Mouse (Mus musculus): ENCODE measurements around the gene Sacs.

Gene Sacs

GRCm38 (mm10) chr14:61161367-61162334 lies 23.4 kb downstream of the Sacs start:
- DNase-seq (ENCODE audit: low spot score), result peak; percentile 16

GRCm38 (mm10) chr14:61164461-61164860 lies 26.2 kb downstream of the Sacs start:
- no peak for DNase-seq (ENCODE audit: low spot score)

- DNase-seq (ENCODE audit: low spot score), result no peak
Observed at GRCm38 (mm10) chr14:61165929-61166328, 27.7 kb downstream of the Sacs start.

- DNase-seq (ENCODE audit: low spot score), result no peak
Observed at GRCm38 (mm10) chr14:61171261-61171970, 33.2 kb downstream of the Sacs start.

- DNase-seq (ENCODE audit: low spot score), result peak; percentile 99
Observed at GRCm38 (mm10) chr14:61172548-61173158, 34.4 kb downstream of the Sacs start.

- DNase-seq (ENCODE audit: low spot score), result peak; percentile 87
Observed at GRCm38 (mm10) chr14:61173229-61173628, 35.0 kb downstream of the Sacs start.

- DNase-seq (ENCODE audit: low spot score), result no peak
Observed at GRCm38 (mm10) chr14:61191904-61192303, 53.6 kb downstream of the Sacs start.

GRCm38 (mm10) chr14:61192326-61192725 lies 54.1 kb downstream of the Sacs start:
- no peak for DNase-seq (ENCODE audit: low spot score)

GRCm38 (mm10) chr14:61194416-61194815 lies 56.2 kb downstream of the Sacs start:
- no peak for DNase-seq (ENCODE audit: low spot score)

- no peak for DNase-seq (ENCODE audit: low spot score)
Observed at GRCm38 (mm10) chr14:61210111-61210510, 71.9 kb downstream of the Sacs start.

GRCm38 (mm10) chr14:61211754-61212153 lies 73.5 kb downstream of the Sacs start:
- DNase-seq (ENCODE audit: low spot score), result no peak

- DNase-seq (ENCODE audit: low spot score), result peak; percentile 9
Observed at GRCm38 (mm10) chr14:61221166-61221565, 82.9 kb downstream of the Sacs start.

- DNase-seq (ENCODE audit: low spot score), result peak; percentile 37
Observed at GRCm38 (mm10) chr14:61222506-61222905, 84.2 kb downstream of the Sacs start.

- DNase-seq (ENCODE audit: low spot score), result peak; percentile 32
Observed at GRCm38 (mm10) chr14:61223740-61224139, 85.5 kb downstream of the Sacs start.

GRCm38 (mm10) chr14:61224387-61225077 lies 86.3 kb downstream of the Sacs start:
- no peak for DNase-seq (ENCODE audit: low spot score)

GRCm38 (mm10) chr14:61226151-61226550 lies 87.9 kb downstream of the Sacs start:
- DNase-seq (ENCODE audit: low spot score), result no peak

GRCm38 (mm10) chr14:61229763-61230162 lies 91.5 kb downstream of the Sacs start:
- no peak for DNase-seq (ENCODE audit: low spot score)

- no peak for DNase-seq (ENCODE audit: low spot score)
Observed at GRCm38 (mm10) chr14:61230179-61230578, 91.9 kb downstream of the Sacs start.

- no peak for DNase-seq (ENCODE audit: low spot score)
Observed at GRCm38 (mm10) chr14:61232016-61232568, 93.8 kb downstream of the Sacs start.

- DNase-seq (ENCODE audit: low spot score), result no peak
Observed at GRCm38 (mm10) chr14:61235846-61236474, 97.7 kb downstream of the Sacs start.

GRCm38 (mm10) chr14:61237101-61237654 lies 98.9 kb downstream of the Sacs start:
- DNase-seq (ENCODE audit: low spot score), result no peak
